Mouse (Mus musculus) midbrain, embryonic 16.5 days (tissue): ENCODE measurements at regions not wholly inside any gene's neighbourhood (a gene's known extent, or its start where the extent isn't known, plus 50 kb on each side); places are given as distances from the start of the nearest gene placed in this dataset.

ENCODE experiments used
- ATAC-seq: fragments of 200-750 bp; cut with Nextera tagmentation; 2 replicates; pipeline ENCODE4 v1.8.0; 2017; ENCODE audit warnings: moderate TSS enrichment
- H3K27ac ChIP-seq: fragments of 300-500 bp; sonication (generic); 2 replicates; pipeline ENCODE4 v1.5.1; 2014; ENCODE audit warnings: mild to moderate bottlenecking, low read length, mixed read lengths
- H3K27me3 ChIP-seq: fragments of 300-500 bp; sonication (generic); 2 replicates; pipeline ENCODE4 v1.6.1; 2014; ENCODE audit warnings: low read depth, low read length, mixed read lengths; ENCODE audit not compliant: control insufficient read depth, insufficient read depth
- H3K36me3 ChIP-seq: fragments of 300-500 bp; sonication (generic); 2 replicates; pipeline ENCODE4 v1.6.1; 2014; ENCODE audit warnings: mild to moderate bottlenecking, low read length, moderate library complexity, mixed read lengths; ENCODE audit not compliant: control insufficient read depth, insufficient read depth
- H3K4me1 ChIP-seq: fragments of 300-500 bp; sonication (generic); 2 replicates; pipeline ENCODE4 v1.6.1; 2014; ENCODE audit warnings: mild to moderate bottlenecking, low read length, mixed read lengths; ENCODE audit not compliant: control insufficient read depth, insufficient read depth
- H3K4me2 ChIP-seq: fragments of 300-500 bp; sonication (generic); 2 replicates; pipeline ENCODE4 v1.6.1; 2014; ENCODE audit warnings: mild to moderate bottlenecking, low read length, mixed read lengths
- H3K4me3 ChIP-seq: fragments of 300-500 bp; sonication (generic); 2 replicates; pipeline ENCODE4 v1.5.1; 2014; ENCODE audit warnings: low read depth, mild to moderate bottlenecking, low read length, moderate library complexity, mixed read lengths
- H3K9ac ChIP-seq: fragments of 300-500 bp; sonication (generic); 2 replicates; pipeline ENCODE4 v1.6.1; 2014; ENCODE audit warnings: low read depth, low read length, mixed read lengths
- H3K9me3 ChIP-seq: fragments of 300-500 bp; sonication (generic); replicated peaks from 2 replicates; pipeline ENCODE4 v1.6.1; 2014; ENCODE audit warnings: mild to moderate bottlenecking, low read length, mixed read lengths; ENCODE audit not compliant: control insufficient read depth, poor library complexity, severe bottlenecking
- WGBS: fragments of 180-500 bp; shearing (Covaris S2); extraction: QIAGEN DNeasy Blood & Tissue Kit; methylation state at CpG from one replicate; pipeline ENCODE4 v1.1.7; 2014; 5-methylcytosine and 5-hydroxymethylcytosine counted together

DNA sequence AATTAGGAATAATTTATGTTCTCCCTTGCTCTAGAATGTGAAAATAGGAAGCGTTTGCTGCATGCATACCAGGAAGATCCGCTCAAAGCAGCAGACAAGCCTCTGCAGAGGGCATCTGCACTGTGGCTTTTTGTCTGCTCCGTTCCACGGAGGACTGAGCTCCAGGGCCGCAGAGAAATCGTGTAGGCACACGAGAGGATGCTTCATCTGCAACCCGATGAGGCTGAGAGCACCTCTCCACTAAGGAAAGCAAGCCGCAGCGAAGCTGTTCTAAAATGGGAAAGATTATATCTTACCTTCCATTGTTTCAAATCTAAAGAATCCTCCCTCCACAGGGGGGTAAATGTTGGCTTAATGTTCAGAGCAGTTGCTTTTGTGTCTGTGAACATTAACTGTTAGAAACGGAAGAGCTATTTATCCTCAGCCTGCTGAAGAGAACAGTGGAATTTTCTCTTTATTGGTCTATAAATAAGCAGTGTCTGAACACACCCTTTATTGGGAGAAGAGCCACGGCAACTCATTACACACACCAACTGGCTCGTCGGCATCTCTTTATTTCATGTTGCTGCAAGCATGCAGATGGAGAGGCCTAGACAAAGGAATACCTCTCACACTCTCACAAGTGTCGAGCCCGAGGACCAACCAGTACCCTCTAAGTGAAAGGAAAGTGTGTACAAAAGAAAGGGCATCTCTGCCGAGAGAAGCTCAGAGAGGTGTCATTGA lies 414.6 kb upstream of the Hnrnpa3 start:
- ATAC-seq: no peak
- Histone ChIP-seq H3K4me1 (peaks cover 14% of the 10 kb centered on the region), H3K4me3 (no peak overlapping the region), H3K27ac (peak overlapping the region; percentile 58), H3K27me3 (no peaks in the 10 kb centered on the region), H3K9ac (peak overlapping the region; percentile 35; the same call in 1 of the 2 replicates), H3K4me2 (0 out of 2 replicates have a peak overlapping the region, but pooled peaks have one; percentile 4), H3K36me3 (no peaks in the 10 kb centered on the region), H3K9me3 (no peaks in the 10 kb centered on the region)
- WGBS: 37% methylated on average over 17 of the region's 17 CpGs

DNA sequence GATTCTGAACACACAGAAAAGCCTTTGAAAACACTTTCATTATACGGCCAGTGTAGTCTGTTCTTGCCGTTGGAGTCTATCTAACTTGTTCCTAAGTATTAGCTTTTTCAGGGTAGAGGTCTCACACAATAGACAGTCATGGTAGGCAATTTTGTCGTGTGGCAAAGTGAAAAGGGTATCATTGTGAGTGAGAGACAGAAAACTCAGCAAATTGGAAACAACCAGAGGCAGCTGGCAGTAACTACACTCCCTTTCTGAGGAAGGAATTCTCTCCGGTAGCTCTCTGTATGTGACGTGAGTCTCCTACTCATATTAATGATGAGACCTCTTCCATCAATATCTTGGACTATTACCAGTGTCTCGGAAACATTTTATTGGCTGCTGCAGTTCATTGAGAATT lies 413.8 kb upstream of the Hnrnpa3 start:
- no peaks in the 10 kb centered on the region for H3K36me3 ChIP-seq

DNA sequence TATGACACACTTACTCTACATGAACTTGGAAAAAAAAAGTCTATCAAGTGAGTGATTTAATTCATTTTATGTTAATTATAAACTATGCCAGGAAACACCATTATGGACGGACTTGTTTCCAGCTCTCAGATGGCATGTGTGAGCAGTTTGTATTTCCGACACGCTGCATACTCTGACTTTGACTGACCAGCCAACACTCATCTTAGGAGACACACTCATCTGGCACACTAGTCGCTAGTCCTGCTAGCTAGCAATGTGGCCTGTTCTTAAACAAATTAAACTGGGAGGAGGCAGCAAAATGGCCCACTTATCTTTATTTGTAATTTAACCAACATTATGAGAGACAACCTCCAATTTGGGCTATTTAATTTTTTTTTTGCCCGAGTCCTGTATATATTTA lies 413.4 kb upstream of the Hnrnpa3 start:
- WGBS: 74% methylated on average over 5 of the region's 5 CpGs

More for the DNA sequence above, 413.8 kb upstream of the Hnrnpa3 start:
- Histone ChIP-seq H3K9ac (no peak overlapping the region), H3K27me3 (no peaks in the 10 kb centered on the region), H3K4me1 (peaks cover 14% of the 10 kb centered on the region), H3K27ac (peak overlapping the region; percentile 58; the same call in 1 of the 2 replicates), H3K4me2 (no peak overlapping the region), H3K9me3 (no peaks in the 10 kb centered on the region), H3K4me3 (no peak overlapping the region)
- no peak for ATAC-seq
- WGBS: 59% methylated on average over 6 of the region's 6 CpGs

DNA sequence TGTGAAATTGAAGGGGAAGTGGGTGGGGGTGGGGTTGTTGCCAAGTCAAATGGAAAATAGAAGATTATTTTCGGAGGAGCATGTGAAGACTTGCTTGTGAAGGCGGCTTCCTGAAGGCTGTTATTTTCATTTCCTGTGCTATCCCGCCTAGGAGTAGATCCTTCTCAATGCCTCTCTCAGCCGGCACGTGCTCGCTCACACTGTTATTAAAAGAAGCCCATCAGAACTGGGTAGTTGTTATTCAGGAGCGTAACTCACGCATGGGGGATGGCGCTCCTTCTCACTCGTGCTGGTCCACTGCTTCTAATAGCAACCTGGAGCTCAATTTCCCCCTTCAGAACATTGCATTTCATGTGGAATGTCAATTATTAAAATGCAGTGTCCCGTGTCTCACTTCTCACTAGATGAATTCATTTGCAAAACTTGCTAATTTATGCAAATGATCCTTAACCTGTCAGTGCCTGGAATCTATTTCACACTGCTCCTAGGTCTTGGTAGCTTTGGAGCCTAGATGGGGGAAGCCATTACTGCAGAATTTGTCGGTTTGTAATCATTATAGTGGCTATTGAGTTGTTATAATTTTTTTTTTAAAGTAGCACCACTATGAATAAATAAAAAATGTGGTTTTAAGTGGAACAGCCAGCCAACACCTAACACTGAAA lies 412.8 kb upstream of the Hnrnpa3 start:
- peak overlapping the region; percentile 55; the same call in 1 of the 2 replicates for H3K27ac ChIP-seq
- H3K4me1 ChIP-seq: peaks cover 14% of the 10 kb centered on the region
- H3K27me3 ChIP-seq: no peaks in the 10 kb centered on the region
- H3K4me3 ChIP-seq: no peak overlapping the region
- WGBS: 18% methylated on average over 12 of the region's 12 CpGs
- peak overlapping the region; percentile 45 for H3K4me2 ChIP-seq
- no peaks in the 10 kb centered on the region for H3K9me3 ChIP-seq
- H3K9ac ChIP-seq: no peak overlapping the region
- peak; percentile 76 for ATAC-seq
- no peaks in the 10 kb centered on the region for H3K36me3 ChIP-seq

More for the DNA sequence above, 413.4 kb upstream of the Hnrnpa3 start:
- Histone ChIP-seq H3K36me3 (no peaks in the 10 kb centered on the region), H3K4me3 (no peak overlapping the region), H3K4me2 (peak overlapping the region; percentile 45), H3K27me3 (no peaks in the 10 kb centered on the region), H3K9me3 (no peaks in the 10 kb centered on the region), H3K4me1 (peaks cover 14% of the 10 kb centered on the region), H3K9ac (no peak overlapping the region), H3K27ac (peak overlapping the region; percentile 55)
- no peak for ATAC-seq

DNA sequence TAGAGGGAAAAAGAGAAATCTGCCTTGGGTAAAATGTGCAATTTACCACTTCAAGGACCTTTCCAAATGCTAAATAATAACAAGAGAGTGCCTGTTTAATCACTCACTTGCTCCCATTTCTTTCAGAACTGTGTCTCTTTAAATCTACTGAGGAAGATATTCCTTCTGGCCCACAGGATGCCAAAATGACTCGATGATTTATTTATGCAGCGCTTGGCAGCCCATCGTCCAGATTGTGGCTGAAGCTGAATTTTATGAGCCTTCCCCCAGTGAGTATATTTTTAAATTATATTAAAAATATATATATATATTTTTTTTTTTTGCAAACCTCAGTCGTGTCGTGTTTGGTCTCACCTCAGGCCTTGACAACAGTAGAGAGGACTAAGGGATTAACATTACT lies 410.8 kb upstream of the Hnrnpa3 start:
- no peaks in the 10 kb centered on the region for H3K27me3 ChIP-seq
- no peak overlapping the region for H3K9ac ChIP-seq
- H3K4me3 ChIP-seq: no peak overlapping the region
- H3K4me2 ChIP-seq: no peak overlapping the region
- no peaks in the 10 kb centered on the region for H3K36me3 ChIP-seq
- ATAC-seq: no peak
- peaks cover 14% of the 10 kb centered on the region for H3K4me1 ChIP-seq
- no peaks in the 10 kb centered on the region for H3K9me3 ChIP-seq
- 0 out of 2 replicates have a peak overlapping the region, but pooled peaks have one; percentile 11 for H3K27ac ChIP-seq
- WGBS: 29% methylated on average over 5 of the region's 5 CpGs

- Histone ChIP-seq H3K4me1 (peaks cover 14% of the 10 kb centered on the region), H3K4me2 (no peak overlapping the region), H3K27ac (no peak overlapping the region), H3K9ac (no peak overlapping the region), H3K27me3 (no peaks in the 10 kb centered on the region), H3K36me3 (no peaks in the 10 kb centered on the region), H3K9me3 (no peaks in the 10 kb centered on the region), H3K4me3 (no peak overlapping the region)
- ATAC-seq: no peak
- WGBS: 100% methylated on average over 1 of the region's 1 CpGs
Measured at GRCm38 (mm10) chr2:75250507-75250906, 408.6 kb upstream of the Hnrnpa3 start.

DNA sequence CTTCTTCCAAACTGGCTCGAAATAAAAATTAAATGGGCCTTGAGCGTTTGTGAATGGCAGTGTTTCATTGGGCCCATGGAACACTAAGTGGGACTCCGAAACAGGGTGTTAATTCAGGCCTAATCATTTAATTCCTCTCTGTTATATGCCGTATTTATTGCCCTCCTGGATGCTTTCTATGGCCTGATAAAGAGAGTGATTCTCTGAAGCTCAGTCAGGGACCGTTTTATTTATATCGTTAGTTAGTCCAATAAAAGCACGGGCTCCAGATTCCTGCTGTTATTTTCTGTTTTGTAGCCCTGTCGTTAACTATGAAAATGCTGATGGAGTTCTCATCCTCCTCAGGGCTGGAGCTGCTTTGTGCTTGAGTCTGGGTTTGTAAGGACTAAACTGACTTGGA lies 406.2 kb upstream of the Hnrnpa3 start:
- Histone ChIP-seq H3K36me3 (no peaks in the 10 kb centered on the region), H3K4me3 (no peak overlapping the region), H3K4me2 (no peak overlapping the region), H3K27me3 (no peaks in the 10 kb centered on the region), H3K9ac (no peak overlapping the region), H3K9me3 (no peaks in the 10 kb centered on the region), H3K4me1 (peaks cover 4% of the 10 kb centered on the region; the same call in 1 of the 2 replicates), H3K27ac (no peak overlapping the region)
- ATAC-seq: no peak
- 60% methylated on average over 8 of the region's 8 CpGs for WGBS

DNA sequence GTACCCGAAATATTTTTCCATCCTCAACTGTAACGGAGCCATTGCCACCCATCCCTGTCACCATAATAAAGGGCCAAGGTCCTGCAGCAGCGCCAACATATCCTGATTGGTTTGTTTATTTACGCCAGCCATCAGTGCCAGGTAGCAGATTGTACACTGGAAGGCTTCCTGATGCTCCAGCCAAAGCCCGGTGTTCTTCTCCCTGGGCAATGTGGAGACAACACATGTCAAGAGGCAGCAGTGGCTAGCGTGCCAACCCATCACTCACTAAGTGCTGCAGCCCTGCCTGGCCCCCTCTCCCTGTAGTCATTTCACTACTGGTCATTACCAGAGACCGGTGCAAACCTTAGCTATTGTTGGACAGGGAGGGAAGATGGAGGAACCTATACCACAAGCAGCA lies 393.8 kb upstream of the Hnrnpa3 start:
- Histone ChIP-seq H3K9me3 (no peaks in the 10 kb centered on the region), H3K4me2 (no peak overlapping the region), H3K4me3 (no peak overlapping the region), H3K27ac (peak overlapping the region; percentile 51), H3K4me1 (peaks cover 15% of the 10 kb centered on the region; the same call in 1 of the 2 replicates), H3K9ac (no peak overlapping the region), H3K27me3 (no peaks in the 10 kb centered on the region), H3K36me3 (no peaks in the 10 kb centered on the region)
- ATAC-seq: peak; percentile 67
- 69% methylated on average over 7 of the region's 7 CpGs for WGBS
